Mouse (Mus musculus): ENCODE data around the gene Tpx2.

- TF ChIP-seq EP300 (optimal IDR thresholded peaks at IDR 0.05), result no peak
- no peak for TF ChIP-seq CTCF (IDR thresholded peaks at IDR 0.05; ENCODE audit: low read depth)
These were observed 26.2 kb upstream of the Tpx2 start for GRCm38 (mm10) chr2:152821566-152821965.
